ENCODE assay signal across 9 mouse cellular contexts in the genomic region with DNA sequence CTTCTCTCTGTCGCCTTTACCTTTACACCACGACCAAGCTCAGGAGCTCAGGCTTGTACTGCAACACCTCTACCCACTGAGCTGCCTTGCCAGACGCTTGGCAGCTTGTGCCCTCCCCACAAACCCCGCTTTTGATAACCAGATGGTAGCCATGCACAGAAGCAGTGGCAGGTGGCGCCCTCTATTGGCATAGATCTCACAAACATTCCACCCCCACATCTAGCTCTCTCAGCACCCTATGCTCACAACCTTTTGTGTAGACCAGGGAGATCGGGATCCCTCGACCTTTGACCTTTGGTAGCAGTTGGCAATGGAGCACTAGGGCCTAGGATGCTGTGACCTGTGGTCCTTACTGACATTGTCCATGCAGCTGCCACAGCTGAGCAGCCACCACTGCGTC.
A peak's percentile ranks its signal among the peaks of the same experiment; 100 is the strongest.
DNase-seq lines count a peak whose midpoint lies in the region; ATAC-seq lines count a peak whose summit lies in the region.
"Had no signal": no experiment of that assay in that cellular context is flagged by ENCODE, and none has a peak within 500 bp of the region (broad histone marks: within the 10 kb centered on the region; RNA-seq: fewer than 3 reads in every experiment).

No protein-coding gene starts in this region.

- no peaks in the 10 kb centered on the region for H3K27me3 ChIP-seq in heart, embryonic 11.5 days (ENCODE audit: control insufficient read depth, insufficient read depth, low read length)
- H3K27me3 ChIP-seq: neural tube, embryonic 12.5 days had no signal

- H3K4me2 ChIP-seq in heart, embryonic 11.5 days: no peak overlapping the region
- H3K4me2 ChIP-seq: neural tube, embryonic 12.5 days had no signal

- no peak overlapping the region for H3K27ac ChIP-seq in heart, embryonic 11.5 days (ENCODE audit: low read depth, low read length)
- H3K27ac ChIP-seq: neural tube, embryonic 12.5 days had no signal

- no peak for ATAC-seq in heart, embryonic 11.5 days (replicated peaks; ENCODE audit: insufficient number of reproducible peaks, low FRiP score, low TSS enrichment)
- ATAC-seq in common myeloid progenitor, adult 5-6 weeks (replicated peaks; ENCODE audit: low read depth, poor library complexity, severe bottlenecking): peak; percentile 76

- H3K36me3 ChIP-seq in heart, embryonic 11.5 days (ENCODE audit: control insufficient read depth, insufficient read depth, low read length): no peaks in the 10 kb centered on the region
- H3K36me3 ChIP-seq: neural tube, embryonic 12.5 days had no signal

- DNase-seq in heart, adult 11 months: peak; percentile 90
- DNase-seq in right cerebral cortex, postnatal 14 days: peak; percentile 34
- DNase-seq in right cerebral cortex, postnatal 36 days (ENCODE audit: low spot score in 2 of 2): no peak
- DNase-seq in lung, postnatal 10 days: peak; percentile 22
- no peak for DNase-seq in right cerebral cortex, postnatal 25 days
- no peak for DNase-seq in left cerebral cortex, postnatal 25 days (ENCODE audit: low spot score in 2 of 2)

- no peaks in the 10 kb centered on the region for H3K9me3 ChIP-seq in heart, embryonic 11.5 days (replicated peaks; ENCODE audit: control insufficient read depth, low read length)
- H3K9me3 ChIP-seq: neural tube, embryonic 12.5 days had no signal

- WGBS in heart, embryonic 11.5 days (ENCODE audit: insufficient replicate concordance): 73% methylated on average over 8 of the region's 8 CpGs

- no peak overlapping the region for H3K9ac ChIP-seq in heart, embryonic 11.5 days (ENCODE audit: low read depth, low read length)
- H3K9ac ChIP-seq: neural tube, embryonic 12.5 days had no signal

- peaks cover 15% of the 10 kb centered on the region for H3K4me1 ChIP-seq in heart, embryonic 11.5 days (ENCODE audit: control insufficient read depth, insufficient read depth, low read length)

- no peak overlapping the region for H3K4me3 ChIP-seq in heart, embryonic 11.5 days (ENCODE audit: low read depth, low read length)
- H3K4me3 ChIP-seq: neural tube, embryonic 12.5 days had no signal

- intact Hi-C loops in left cerebral cortex, postnatal 25 days (cut with DNase I): no loop called here

Comparison
In these comparisons a context has a peak if more than half of its experiments do, and no peak if none do; other contexts are left out.
1. DNase-seq: peak in heart, adult 11 months (single experiment), right cerebral cortex, postnatal 14 days (single experiment) and lung, postnatal 10 days (single experiment); none in right cerebral cortex, postnatal 36 days (0 of 2), right cerebral cortex, postnatal 25 days (single experiment) and left cerebral cortex, postnatal 25 days (0 of 2).